Mouse (Mus musculus): ENCODE measurements around the gene Sgsm1. TPM values are rescaled to one million over a fixed set of nuclear protein-coding genes. Genes with fewer than 3 reads are reported as not detected.

Sgsm1 gene
- polyA plus RNA-seq, 1 experiment: 73.9 TPM

- TF ChIP-seq CTCF (IDR thresholded peaks at IDR 0.05; ENCODE audit: borderline replicate concordance, insufficient read depth, low read depth, low read length) (no peak), POLR2A (IDR thresholded peaks at IDR 0.05; ENCODE audit: borderline replicate concordance, insufficient read depth, low read length) (no peak)
- Histone ChIP-seq H3K27me3 (ENCODE audit: control insufficient read depth, insufficient read depth, low read length) (no peaks in the 10 kb centered on the region), H3K4me1 (ENCODE audit: control insufficient read depth, insufficient read depth, low read length) (peaks cover 7% of the 10 kb centered on the region), H3K27ac (ENCODE audit: insufficient read depth, low read length) (no peak overlapping the region), H3K4me3 (replicated peaks; ENCODE audit: insufficient read depth, low read depth, low read length) (no peak overlapping the region)
- 84% methylated on average over 18 of the region's 18 CpGs for WGBS
- DNase-seq: no peak
Observed at GRCm38 (mm10) chr5:113193762-113194161, 116.8 kb downstream of the Sgsm1 start.

Other genes starting within 250 kb of the Sgsm1 start
- not detected in 2 replicates for gene Crybb2, start 240.7 kb downstream of the Sgsm1 start, polyA plus RNA-seq (2012; rRNA removed)
- gene Crybb3, start 229.2 kb downstream of the Sgsm1 start, polyA plus RNA-seq (2012; rRNA removed): 1.7 and 3.2 TPM in 2 replicates
- gene 2900026A02Rik, start 89.5 kb downstream of the Sgsm1 start, polyA plus RNA-seq (2012; rRNA removed): 4.9 and 5.2 TPM in 2 replicates
- 0.10 and 0.18 TPM in 2 replicates for gene Tmem211, start 83.9 kb downstream of the Sgsm1 start, polyA plus RNA-seq (2012; rRNA removed)
- not detected in 2 replicates for gene Aym1, start 46.5 kb upstream of the Sgsm1 start, polyA plus RNA-seq (2012; rRNA removed)
- 113 and 136 TPM in 2 replicates for gene Wscd2, start 179.5 kb upstream of the Sgsm1 start, polyA plus RNA-seq (2012; rRNA removed)

All from cerebellum, adult 2 months (tissue).